Mouse (Mus musculus) skeletal muscle tissue, adult 2 months (tissue): ENCODE data around the gene Hist1h2ah.

Source experiments
- DNase-seq: peaks from one replicate; pipeline ENCODE4 v3.0.0-alpha.2; 2012; ENCODE audit warnings: low read depth, low spot score

Hist1h2ah gene

DNA sequence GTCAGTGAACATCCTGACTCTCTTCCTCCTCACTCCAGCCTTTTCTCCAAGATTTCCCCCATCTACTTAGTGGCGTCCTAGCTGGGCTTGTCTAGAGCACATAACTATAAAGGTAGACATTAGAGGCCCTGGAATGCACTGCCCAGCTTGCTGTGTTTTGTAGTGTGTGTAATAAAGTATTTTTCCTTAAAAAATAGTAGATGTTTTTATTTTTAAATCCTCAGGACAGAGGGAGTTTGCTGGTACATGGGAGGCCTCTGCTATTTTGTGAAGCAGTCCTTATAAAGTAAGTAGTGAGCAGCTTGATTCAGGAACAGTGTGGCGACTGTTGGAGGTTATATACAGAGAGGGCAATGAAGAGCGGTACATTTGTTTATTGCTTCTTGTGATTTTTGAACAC, 26.7 kb downstream of the Hist1h2ah start:
- DNase-seq, result no peak

DNA sequence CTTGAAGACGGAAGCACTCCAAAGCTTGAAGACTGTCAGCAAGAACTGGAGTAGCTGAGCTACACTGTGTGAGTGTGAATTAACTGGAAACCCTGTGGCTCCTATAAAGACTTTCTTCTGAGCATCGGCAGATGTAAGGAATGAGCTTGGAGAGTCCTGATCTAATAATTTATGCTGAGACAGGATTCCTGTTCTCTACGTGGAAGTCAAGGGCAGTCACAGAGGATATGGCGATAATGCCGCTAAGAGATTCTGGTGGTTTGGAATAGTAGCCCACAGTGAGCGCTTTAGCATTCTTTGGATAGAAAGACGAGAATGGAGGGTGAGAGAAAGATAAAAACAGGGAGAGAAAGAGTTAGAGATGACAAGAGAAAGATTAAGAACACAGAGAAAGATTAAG, 27.5 kb downstream of the Hist1h2ah start:
- DNase-seq, result no peak

DNA sequence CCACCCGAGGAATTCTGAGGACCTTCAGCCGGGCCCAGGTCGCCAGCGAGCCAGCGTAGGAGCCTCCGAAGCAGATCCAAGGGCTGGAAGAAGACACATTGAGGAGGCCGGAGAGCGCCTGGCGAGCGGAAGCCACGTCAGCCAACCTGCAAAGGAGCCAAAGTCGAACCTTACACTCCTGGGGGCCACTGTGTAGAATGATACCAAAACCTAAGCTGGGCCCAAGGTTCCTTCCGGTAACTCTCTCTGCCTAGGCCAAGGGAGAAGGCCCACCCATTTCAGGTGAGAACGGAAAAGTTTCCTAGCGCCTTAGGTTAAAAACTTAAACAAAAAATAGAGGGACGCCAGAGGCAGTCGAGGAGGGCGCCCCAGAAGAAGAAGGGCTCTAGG, 28.3 kb downstream of the Hist1h2ah start:
- no peak for DNase-seq

DNA sequence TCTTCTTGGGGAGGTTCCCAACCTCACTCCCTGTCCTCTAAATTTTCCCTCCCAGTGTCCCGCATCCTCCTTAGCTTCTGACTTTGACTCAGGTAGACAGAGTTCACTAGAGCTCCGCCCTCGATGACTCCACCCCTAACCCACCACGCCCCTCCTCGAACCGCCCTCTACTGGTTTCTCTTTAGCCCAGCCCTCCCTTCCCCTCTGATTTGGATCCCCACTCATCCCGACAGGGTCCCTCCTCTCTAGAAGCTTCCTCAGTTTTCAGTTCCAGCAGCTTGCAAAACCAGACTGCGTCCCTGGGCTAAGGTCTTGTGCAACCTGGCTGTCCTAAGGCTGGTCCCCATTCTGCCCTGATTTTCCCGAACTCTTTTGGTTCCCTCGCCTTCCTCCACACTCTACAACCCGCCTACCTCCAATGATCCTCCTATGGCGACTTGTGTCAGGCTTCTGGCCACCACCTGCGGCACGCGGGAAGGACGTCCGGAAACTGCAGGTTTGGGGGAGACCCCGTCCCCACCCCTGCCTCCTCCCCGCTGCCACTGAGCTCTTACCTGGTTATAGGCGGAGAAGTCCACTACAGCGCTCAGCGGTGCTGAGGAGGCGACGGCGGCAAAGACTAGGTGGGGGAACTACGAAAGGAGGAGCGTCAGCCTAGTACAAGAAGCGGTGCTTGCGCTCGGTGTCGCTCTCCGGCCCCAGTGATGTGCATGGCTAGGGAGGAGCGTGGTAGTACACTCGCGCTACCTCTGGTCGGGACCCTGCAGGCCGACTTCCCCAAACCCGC, 28.8 kb downstream of the Hist1h2ah start:
- DNase-seq, result no peak

DNA sequence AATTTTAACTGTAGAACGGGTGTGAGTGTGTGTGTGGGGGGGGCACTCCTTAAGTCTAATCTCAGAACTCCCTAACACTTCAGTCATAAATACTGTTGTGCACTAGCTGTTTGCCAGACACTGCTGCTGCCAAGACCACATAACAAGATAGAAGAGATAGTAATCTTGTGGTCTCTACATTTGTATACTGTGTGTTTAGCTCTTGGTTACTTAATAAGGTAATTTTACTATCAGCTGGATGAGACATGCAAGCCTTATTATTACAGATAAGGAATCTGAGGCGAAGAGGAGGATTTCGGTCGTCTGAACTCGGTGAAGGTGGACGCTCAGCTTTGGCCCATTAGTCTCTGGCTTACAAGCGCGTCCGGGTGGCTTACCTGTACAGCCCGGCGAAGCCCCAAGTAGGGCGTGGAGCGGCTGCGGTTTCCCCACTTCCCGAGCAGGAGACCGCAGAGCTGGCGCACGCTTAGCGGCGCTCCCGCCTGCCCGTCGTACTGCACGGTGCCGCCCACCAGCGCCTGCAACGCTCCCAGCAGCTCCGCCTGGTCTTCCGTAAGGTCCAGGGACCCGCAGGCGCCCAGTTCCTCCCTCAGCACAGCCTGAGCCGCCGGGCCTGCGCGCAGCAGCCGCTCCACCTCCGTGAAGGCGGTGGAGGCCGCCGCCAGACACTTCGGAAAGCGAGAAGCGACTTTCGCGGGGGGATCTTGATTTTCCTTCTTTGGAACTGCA, 29.6 kb downstream of the Hist1h2ah start:
- DNase-seq, result no peak

DNA sequence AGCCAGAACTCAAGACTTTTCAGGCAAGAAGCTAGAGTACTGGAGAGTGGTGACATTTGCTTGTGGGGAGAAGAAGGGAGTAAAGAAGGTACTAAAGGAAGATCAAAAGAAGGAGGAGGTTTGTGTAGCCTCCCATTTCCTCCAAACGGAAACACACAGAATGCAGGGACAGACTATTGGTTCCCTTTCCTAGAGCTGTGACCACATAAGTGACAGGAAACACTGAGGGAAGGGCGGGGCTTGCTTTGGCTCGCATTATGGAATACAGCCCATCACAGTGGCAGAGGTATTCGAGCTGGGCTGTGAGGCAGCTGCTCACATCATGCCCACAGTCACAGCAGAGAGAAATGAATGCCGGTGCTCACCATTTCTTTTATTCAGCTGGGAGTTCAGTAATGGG, 33.5 kb downstream of the Hist1h2ah start:
- no peak for DNase-seq

DNA sequence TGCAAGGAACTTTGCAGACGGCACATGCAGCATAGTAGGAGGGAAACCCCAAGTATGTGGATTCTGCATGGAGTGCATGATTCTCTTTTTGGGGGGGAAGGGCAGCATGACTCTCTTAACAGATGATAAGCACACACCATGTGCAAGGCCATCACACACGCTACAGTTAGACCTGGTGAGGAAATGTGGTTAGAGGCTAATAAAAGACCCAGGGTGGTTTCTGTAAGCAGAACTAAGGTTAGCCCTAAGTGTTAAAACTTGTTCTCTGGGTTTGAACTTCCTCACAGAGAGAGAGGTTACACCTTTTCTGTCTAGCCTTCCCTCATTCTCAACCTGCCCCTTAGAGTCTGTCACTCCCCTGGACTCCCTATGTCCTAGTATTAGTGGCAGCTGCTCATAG, 34.0 kb downstream of the Hist1h2ah start:
- no peak for DNase-seq

DNA sequence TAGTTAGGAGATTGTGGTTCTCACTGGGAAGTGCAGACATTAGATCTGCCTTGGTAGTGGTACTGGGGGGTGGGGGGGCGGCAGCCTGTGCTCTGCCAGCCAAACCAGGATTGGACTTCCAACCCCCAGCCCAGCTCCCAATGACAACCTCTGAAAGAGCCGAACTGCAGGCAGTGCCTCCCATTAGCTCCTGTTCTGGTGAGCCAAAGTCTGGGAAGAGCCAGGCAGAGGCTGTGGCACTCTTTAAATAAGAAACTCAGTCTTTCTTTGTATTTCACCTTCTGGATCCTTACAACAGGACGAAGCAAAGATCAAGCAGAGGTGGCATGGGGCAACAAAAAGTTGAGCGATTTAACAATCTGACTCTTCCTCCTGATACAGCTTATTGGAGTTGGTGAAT, 36.2 kb downstream of the Hist1h2ah start:
- DNase-seq, result no peak

DNA sequence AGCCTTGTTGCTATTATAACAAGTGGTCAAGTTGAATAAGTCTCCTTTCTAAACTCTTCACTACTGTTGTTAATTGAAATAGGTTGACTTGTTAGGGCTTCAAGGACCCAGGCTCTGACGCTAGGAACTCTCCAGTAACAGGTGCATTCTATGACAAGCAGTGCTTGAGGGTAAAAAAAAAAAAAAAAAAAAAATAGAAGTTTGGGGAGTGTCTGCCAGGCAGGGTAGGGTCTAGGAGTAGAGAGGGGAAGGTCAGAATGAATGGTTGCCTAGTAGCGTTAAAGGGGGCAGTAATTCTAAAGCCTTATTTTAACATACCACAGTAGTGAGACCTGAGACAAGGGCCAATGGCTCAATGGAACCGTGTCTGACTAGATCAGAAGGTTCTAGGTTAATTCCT, 37.0 kb downstream of the Hist1h2ah start:
- no peak for DNase-seq

DNA sequence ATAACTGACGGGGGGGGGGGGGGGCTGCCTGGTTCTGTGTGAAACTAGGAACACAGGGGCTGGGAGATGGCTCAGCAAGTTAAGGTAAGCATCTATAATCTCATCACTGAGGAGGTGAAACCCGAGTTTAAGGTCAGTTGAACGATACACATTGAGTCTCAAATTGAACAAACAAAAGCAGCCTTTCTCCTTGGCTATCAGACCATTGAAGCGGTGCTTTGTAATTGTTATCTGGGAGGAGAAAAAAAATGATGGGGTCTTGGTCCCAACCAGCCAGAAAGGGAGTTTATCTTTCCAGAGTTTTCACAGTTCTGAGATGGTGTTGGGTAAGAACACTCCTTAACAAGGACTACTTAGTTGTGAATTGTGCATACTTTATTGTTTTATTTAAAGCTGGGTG, 37.5 kb downstream of the Hist1h2ah start:
- DNase-seq, result no peak

DNA sequence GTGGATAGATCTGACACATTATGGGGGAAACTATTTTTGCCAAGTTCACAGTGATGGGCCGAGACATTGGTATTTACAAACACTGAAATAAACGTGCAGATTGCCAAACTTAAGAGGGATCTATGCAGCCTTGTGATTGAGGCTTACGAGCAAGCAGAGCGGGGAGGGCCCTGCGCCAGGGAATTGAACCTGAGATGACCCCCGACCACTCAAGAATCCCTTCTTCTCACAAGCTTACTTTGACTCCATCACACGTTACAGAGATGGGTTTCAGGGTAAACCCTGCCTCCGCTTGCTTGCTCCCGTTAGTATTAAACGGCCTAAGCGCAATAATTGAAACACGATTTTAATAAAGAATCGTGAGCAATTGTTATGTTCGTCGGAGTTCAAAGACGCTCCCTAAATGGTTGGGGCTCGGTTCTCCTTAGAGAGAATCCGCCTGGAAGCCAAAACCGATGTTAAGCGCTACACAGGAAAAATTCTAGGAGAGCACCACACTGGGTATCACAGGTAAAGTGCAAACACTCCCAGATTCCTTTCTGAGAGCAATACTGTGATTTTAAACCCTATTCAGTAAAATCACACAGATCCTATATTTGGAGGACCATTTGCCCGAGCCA, 38.1 kb downstream of the Hist1h2ah start:
- DNase-seq, result no peak

DNA sequence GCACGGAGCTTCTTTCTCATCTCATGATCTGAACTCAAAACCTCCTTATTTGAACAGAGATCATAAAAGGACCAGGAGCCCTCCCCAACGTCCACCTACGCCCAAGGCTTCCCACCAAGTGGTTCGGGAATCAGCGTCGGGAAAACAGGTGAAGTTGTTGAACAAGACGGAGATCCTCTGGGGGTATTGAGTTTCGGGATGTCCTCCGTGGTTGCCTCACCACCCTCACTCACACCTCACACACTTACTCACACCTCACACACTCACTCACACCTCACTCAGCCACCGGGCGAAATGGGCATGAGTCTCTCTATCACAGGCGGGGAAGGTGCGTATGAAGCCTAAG, 38.6 kb downstream of the Hist1h2ah start:
- DNase-seq, result no peak

DNA sequence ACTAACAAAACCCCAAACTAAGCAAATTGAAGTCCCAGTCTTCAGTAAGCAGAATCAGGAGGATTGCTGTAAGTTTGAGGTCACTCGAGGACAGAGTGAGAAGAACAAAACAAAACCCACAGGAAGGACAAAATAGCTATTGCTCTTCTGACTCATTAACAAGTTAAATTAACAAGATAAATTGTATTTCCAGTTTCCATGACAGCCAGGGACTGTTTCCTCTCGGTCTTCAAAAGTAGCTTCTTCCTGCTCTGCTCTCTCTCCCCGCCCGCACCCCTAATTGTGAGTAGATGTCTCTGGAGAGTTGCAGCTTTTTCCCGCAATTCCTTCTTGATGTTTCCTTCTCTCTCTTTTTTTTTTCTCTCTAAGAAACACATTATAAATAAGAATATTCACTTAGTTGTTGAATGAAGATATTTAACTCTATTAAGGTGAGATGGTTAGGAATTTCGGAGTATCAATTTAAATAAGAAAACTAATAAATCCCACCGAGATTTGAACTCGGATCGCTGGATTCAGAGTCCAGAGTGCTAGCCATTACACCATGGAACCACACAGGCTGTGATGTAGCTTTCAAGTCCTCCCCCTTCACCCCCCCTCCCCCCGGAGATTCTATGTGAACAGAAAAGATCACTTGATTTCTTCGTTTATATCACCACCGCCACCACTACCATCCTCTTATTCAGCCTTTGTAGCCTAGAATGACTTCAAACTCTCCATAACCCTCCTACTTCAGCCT, 39.1 kb downstream of the Hist1h2ah start:
- DNase-seq, result no peak

DNA sequence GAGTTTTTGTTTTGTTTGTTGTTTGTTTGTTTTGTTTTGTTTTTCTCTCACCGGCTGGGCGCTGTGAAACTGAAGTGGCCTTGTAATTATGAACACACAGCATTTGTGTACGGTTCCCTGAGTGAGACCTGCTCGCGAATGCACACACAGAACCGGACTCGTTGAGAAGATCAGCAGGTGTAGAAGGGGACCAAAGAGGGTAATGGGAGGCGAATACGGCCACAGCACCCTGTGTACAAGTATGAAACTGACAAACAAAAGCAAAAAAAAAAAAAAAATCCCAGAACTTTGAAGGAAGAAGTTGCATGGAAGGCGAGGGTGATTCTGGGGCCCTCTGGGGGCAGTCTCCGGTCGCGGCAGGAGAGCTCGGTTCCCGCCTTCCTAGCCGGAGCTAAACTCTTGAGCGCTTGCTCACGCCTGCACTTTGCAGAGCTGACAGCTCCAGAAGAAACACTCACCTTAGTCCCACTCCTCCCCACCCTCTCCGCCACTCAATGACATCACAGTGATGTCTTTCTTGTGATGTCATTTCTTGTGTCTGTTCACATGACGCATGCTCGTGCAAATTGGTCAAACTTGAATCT, 39.9 kb downstream of the Hist1h2ah start:
- no peak for DNase-seq

DNA sequence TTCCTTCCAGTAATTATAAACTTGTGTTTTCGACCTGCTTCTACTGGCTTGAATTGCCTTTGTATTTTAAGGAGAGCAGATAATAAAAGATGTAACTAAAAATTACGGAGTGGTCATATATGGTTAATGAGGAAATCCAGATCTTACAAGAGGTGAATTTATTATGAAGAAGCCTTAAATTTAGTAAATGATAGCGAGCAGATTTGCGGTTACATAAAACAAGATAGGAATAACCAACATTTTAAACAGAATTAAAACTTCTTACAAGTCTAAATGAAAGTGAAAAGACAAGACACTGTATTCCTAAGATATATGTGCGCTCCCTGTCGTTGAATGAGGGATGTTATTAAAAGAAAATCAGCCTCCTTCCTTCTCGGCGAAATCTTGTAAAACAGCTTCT, 40.5 kb downstream of the Hist1h2ah start:
- no peak for DNase-seq

DNA sequence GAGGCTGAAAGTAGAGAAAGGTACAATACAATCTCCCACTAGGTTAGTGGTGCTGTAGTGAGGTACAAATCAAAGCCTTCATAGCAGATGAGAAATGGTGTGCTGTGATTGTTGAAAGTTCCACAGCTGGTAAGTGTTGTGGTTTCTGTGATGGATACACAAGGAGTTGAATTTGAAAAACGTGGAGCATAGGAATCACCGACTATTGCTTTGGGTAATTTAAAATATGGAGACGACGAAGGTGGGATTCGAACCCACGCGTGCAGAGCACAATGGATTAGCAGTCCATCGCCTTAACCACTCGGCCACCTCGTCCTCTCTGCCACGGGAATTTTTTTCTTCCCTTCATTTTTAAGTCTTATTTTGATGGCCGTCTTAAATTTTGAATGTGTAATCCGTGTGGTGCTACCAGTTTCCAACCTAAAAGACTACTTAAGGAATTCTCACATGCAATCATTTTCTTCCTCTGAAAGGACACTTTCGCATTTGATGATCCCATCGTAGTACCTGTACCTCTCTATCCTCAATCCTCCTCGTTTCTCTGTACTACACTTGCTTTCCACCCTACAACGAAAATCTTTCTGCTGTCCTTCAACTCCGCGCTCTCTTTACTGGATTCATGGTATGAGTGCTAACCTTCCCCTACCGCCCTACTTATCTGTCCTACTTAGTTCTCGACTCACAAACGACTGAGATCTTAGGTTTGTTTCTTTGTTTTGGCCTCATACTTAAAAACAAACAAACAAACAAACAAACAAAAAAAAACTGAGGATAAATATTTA, 41.2 kb downstream of the Hist1h2ah start:
- no peak for DNase-seq

DNA sequence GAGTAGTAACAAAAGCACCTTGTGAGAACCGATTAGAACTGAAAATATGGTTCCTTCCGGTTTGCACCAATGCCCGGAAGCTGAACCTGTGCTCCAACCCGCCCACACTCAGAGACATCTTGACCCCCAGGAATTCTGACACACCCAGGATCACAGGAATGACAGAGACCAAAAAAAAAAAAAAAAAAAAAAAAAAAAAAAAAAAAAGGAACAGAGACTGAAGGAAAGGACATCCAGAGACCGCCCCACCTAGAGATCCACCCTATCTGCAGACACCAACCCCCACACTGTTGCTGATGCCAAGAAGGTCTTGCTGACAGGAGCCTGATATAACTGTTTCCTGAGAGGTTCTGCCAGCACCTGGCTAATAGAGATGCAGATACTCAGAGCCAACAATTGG, 42.8 kb downstream of the Hist1h2ah start:
- no peak for DNase-seq
